Mouse (Mus musculus) midbrain, embryonic 11.5 days (tissue): ENCODE results near the gene Ankrd10. TPM values are rescaled to one million over a fixed set of nuclear protein-coding genes. Genes with fewer than 3 reads are reported as not detected.
A peak's percentile ranks its signal among the peaks of the same experiment; 100 is the strongest.
"Not testable (repeated sequence)": the region's sequence is repeated elsewhere in the genome, so short reads cannot be mapped to it uniquely, and the experiment has no call there.

Experiments
- ATAC-seq: fragments of 200-750 bp; cut with Nextera tagmentation; 2 replicates; pipeline ENCODE4 v1.8.0; 2017; ENCODE audit warnings: moderate TSS enrichment, moderate library complexity; ENCODE audit not compliant: low FRiP score
- DNase-seq: peaks from one replicate; pipeline ENCODE4 v3.0.0; 2015; ENCODE audit warnings: low spot score; ENCODE audit errors: missing footprints
- H3K27ac ChIP-seq: fragments of 300-500 bp; sonication (generic); 2 replicates; pipeline ENCODE4 v1.5.1; 2014; ENCODE audit warnings: low read depth, low read length
- H3K27me3 ChIP-seq: fragments of 300-500 bp; sonication (generic); 2 replicates; pipeline ENCODE4 v1.6.1; 2014; ENCODE audit warnings: mild to moderate bottlenecking, low read length, moderate library complexity, mixed read lengths; ENCODE audit not compliant: control insufficient read depth, insufficient read depth
- H3K36me3 ChIP-seq: fragments of 300-500 bp; sonication (generic); 2 replicates; pipeline ENCODE4 v1.6.1; 2014; ENCODE audit warnings: mild to moderate bottlenecking, low read length, moderate library complexity, mixed read lengths; ENCODE audit not compliant: control insufficient read depth, insufficient read depth
- H3K4me1 ChIP-seq: fragments of 300-500 bp; sonication (generic); 2 replicates; pipeline ENCODE4 v1.6.1; 2014; ENCODE audit warnings: low read length; ENCODE audit not compliant: control insufficient read depth, insufficient read depth
- H3K4me2 ChIP-seq: fragments of 300-500 bp; sonication (generic); 2 replicates; pipeline ENCODE4 v1.6.1; 2014; ENCODE audit warnings: mild to moderate bottlenecking, moderate library complexity
- H3K4me3 ChIP-seq: fragments of 300-500 bp; sonication (generic); 2 replicates; pipeline ENCODE4 v1.5.1; 2014; ENCODE audit warnings: low read depth, low read length
- H3K9ac ChIP-seq: fragments of 300-500 bp; sonication (generic); 2 replicates; pipeline ENCODE4 v1.6.1; 2014; ENCODE audit warnings: low read length
- H3K9me3 ChIP-seq: fragments of 300-500 bp; sonication (generic); 2 replicates; pipeline ENCODE4 v1.6.1; 2016; ENCODE audit warnings: low read length; ENCODE audit not compliant: control insufficient read depth
- WGBS: fragments of 180-500 bp; shearing (Covaris S2); extraction: QIAGEN DNeasy Blood & Tissue Kit; methylation state at CpG from one replicate; pipeline ENCODE4 v1.1.7; 2014; 5-methylcytosine and 5-hydroxymethylcytosine counted together
- polyA plus RNA-seq: library from polyadenylated mRNA; unstranded; fragments of >200 nt; fragmentation: Nextera tagmentation; extraction: Ambion mirVana; gene quantifications from 2 replicates; pipeline ENCODE4 v1.2.1, GENCODE M21; 2014

Ankrd10 gene
- polyA plus RNA-seq = 86.7 and 90.2 TPM in 2 replicates

- under 1% methylated on average over 40 of the region's 40 CpGs for WGBS
- Histone ChIP-seq H3K4me3 (peak within 1 kb of the TSS; percentile 97), H3K4me2 (peak within 1 kb of the TSS; percentile 89), H3K27me3 (no peaks in the 10 kb centered on the region), H3K27ac (peak within 1 kb of the TSS; percentile 97), H3K36me3 (peaks cover 14% of the 10 kb centered on the region), H3K9me3 (no peaks in the 10 kb centered on the region; the same call in 1 of the 2 replicates), H3K4me1 (peaks cover 14% of the 10 kb centered on the region), H3K9ac (peak within 1 kb of the TSS; percentile 99)
- ATAC-seq = peak; percentile 94
- DNase-seq = peak; percentile 99
Observed at GRCm38 (mm10) chr8:11635611-11636081, at the start of gene Ankrd10. Gene Ankrd10, minus strand, starts transcription at chr8:11635757.

- 92% methylated on average over 7 of the region's 7 CpGs for WGBS
- Histone ChIP-seq H3K9ac (no peak overlapping the region), H3K27ac (no peak overlapping the region), H3K27me3 (no peaks in the 10 kb centered on the region), H3K9me3 (no peaks in the 10 kb centered on the region), H3K4me2 (no peak overlapping the region), H3K4me1 (no peaks in the 10 kb centered on the region), H3K36me3 (no peaks in the 10 kb centered on the region), H3K4me3 (no peak overlapping the region)
- DNase-seq (no peak), ATAC-seq (no peak)
Observed at GRCm38 (mm10) chr8:11684558-11684957, 49.0 kb upstream of the Ankrd10 start.

- no peak overlapping the region for H3K4me3 ChIP-seq
- H3K27ac ChIP-seq = no peak overlapping the region
- H3K36me3 ChIP-seq = no peaks in the 10 kb centered on the region
- no peaks in the 10 kb centered on the region for H3K9me3 ChIP-seq
- DNase-seq = no peak
- no peak for ATAC-seq
- no peaks in the 10 kb centered on the region for H3K4me1 ChIP-seq
- no peak overlapping the region for H3K9ac ChIP-seq
- H3K4me2 ChIP-seq = no peak overlapping the region
- 77% methylated on average over 2 of the region's 2 CpGs for WGBS
- no peaks in the 10 kb centered on the region for H3K27me3 ChIP-seq
Observed at GRCm38 (mm10) chr8:11668308-11668707, 32.8 kb upstream of the Ankrd10 start.

- DNase-seq, H3K36me3 ChIP-seq, H3K4me1 ChIP-seq, H3K9me3 ChIP-seq, H3K4me2 ChIP-seq, H3K27ac ChIP-seq, H3K9ac ChIP-seq, ATAC-seq, H3K4me3 ChIP-seq, H3K27me3 ChIP-seq: not testable (repeated sequence)
- WGBS = 88% methylated on average over 20 of the region's 20 CpGs
Observed at GRCm38 (mm10) chr8:11666023-11666716, 30.6 kb upstream of the Ankrd10 start.

- no peak for DNase-seq
- 72% methylated on average over 3 of the region's 3 CpGs for WGBS
- Histone ChIP-seq H3K4me1 (peaks cover 2% of the 10 kb centered on the region; the same call in 1 of the 2 replicates), H3K9me3 (no peaks in the 10 kb centered on the region), H3K27ac (no peak overlapping the region), H3K36me3 (no peaks in the 10 kb centered on the region), H3K4me2 (no peak overlapping the region), H3K9ac (no peak overlapping the region), H3K4me3 (no peak overlapping the region), H3K27me3 (no peaks in the 10 kb centered on the region)
- no peak for ATAC-seq
Observed at GRCm38 (mm10) chr8:11661969-11662368, 26.4 kb upstream of the Ankrd10 start.

GRCm38 (mm10) chr8:11650021-11650420 is 14.5 kb upstream of the Ankrd10 start:
- Histone ChIP-seq H3K9ac (no peak overlapping the region), H3K27ac (no peak overlapping the region), H3K36me3 (no peaks in the 10 kb centered on the region), H3K4me2 (no peak overlapping the region), H3K27me3 (no peaks in the 10 kb centered on the region), H3K4me1 (no peaks in the 10 kb centered on the region), H3K9me3 (no peaks in the 10 kb centered on the region), H3K4me3 (no peak overlapping the region)
- DNase-seq (no peak), ATAC-seq (no peak)
- WGBS = 87% methylated on average over 5 of the region's 5 CpGs

- Histone ChIP-seq H3K36me3 (peaks cover 2% of the 10 kb centered on the region; the same call in 1 of the 2 replicates), H3K4me3 (no peak overlapping the region), H3K9me3 (no peaks in the 10 kb centered on the region; the same call in 1 of the 2 replicates), H3K9ac (no peak overlapping the region), H3K4me2 (no peak overlapping the region), H3K27me3 (no peaks in the 10 kb centered on the region), H3K4me1 (no peaks in the 10 kb centered on the region), H3K27ac (no peak overlapping the region)
- DNase-seq (no peak), ATAC-seq (no peak)
- 89% methylated on average over 2 of the region's 2 CpGs for WGBS
Observed at GRCm38 (mm10) chr8:11643123-11643522, 7.6 kb upstream of the Ankrd10 start.

GRCm38 (mm10) chr8:11640606-11641005 is 5.0 kb upstream of the Ankrd10 start:
- Histone ChIP-seq H3K9ac (no peak overlapping the region), H3K27me3 (no peaks in the 10 kb centered on the region), H3K4me3 (no peak overlapping the region), H3K4me2 (no peak overlapping the region), H3K27ac (no peak overlapping the region), H3K36me3 (peaks cover 2% of the 10 kb centered on the region; the same call in 1 of the 2 replicates), H3K4me1 (peaks cover 3% of the 10 kb centered on the region; the same call in 1 of the 2 replicates), H3K9me3 (no peaks in the 10 kb centered on the region; the same call in 1 of the 2 replicates)
- 51% methylated on average over 2 of the region's 2 CpGs for WGBS
- DNase-seq (no peak), ATAC-seq (no peak)

GRCm38 (mm10) chr8:11637531-11637930 is 2.0 kb upstream of the Ankrd10 start:
- H3K4me1 ChIP-seq = peaks cover 14% of the 10 kb centered on the region
- DNase-seq (no peak), ATAC-seq (no peak)
- H3K9me3 ChIP-seq = no peaks in the 10 kb centered on the region; the same call in 1 of the 2 replicates
- H3K27me3 ChIP-seq = no peaks in the 10 kb centered on the region
- H3K9ac ChIP-seq = no peak overlapping the region
- peaks cover 2% of the 10 kb centered on the region; the same call in 1 of the 2 replicates for H3K36me3 ChIP-seq
- WGBS = 97% methylated on average over 7 of the region's 7 CpGs
- no peak overlapping the region for H3K4me3 ChIP-seq
- no peak overlapping the region for H3K4me2 ChIP-seq
- H3K27ac ChIP-seq = no peak overlapping the region
